Mouse (Mus musculus) erythroblast, embryonic 14.5 days (primary cell): Measurements from ENCODE around the gene Smurf1. TPM values are rescaled to one million over a fixed set of nuclear protein-coding genes. Genes with fewer than 3 reads are reported as not detected.

Experiments used
- H3K27me3 ChIP-seq: 2 replicates; pipeline ENCODE4 v1.6.1; 2012; ENCODE audit warnings: inconsistent platforms; ENCODE audit not compliant: control insufficient read depth
- H3K36me3 ChIP-seq: 2 replicates; pipeline ENCODE4 v1.6.1; 2012; ENCODE audit warnings: mild to moderate bottlenecking, inconsistent platforms; ENCODE audit not compliant: control insufficient read depth
- H3K4me1 ChIP-seq: 2 replicates; pipeline ENCODE4 v1.6.1; 2012; ENCODE audit warnings: inconsistent platforms; ENCODE audit not compliant: control insufficient read depth
- H3K4me3 ChIP-seq: replicated peaks from 2 replicates; pipeline ENCODE3; 2012; ENCODE audit warnings: moderate library complexity, mild to moderate bottlenecking, inconsistent platforms
- H3K9me3 ChIP-seq: 2 replicates; pipeline ENCODE4 v1.6.1; 2012; ENCODE audit warnings: low read length, inconsistent platforms, mixed read lengths; ENCODE audit not compliant: control insufficient read depth
- GATA1 ChIP-seq: IDR thresholded peaks from 2 replicates; pipeline ENCODE4 v1.6.1; 2012; ENCODE audit warnings: low read length, inconsistent platforms, mixed read lengths
- TAL1 ChIP-seq: IDR thresholded peaks from 3 replicates; pipeline ENCODE4 v1.6.1; 2012; ENCODE audit warnings: low read length, inconsistent platforms, mixed read lengths
- polyA plus RNA-seq: library from polyadenylated mRNA; stranded (reverse); fragments of >175 nt; gene quantifications from 2 replicates; pipeline ENCODE4 v1.2.3, GENCODE M21; 2012

The Smurf1 gene
- polyA plus RNA-seq, 1 experiment, result 0.01 TPM

GRCm38 (mm10) chr5:144913923-144914322 is 51.7 kb downstream of the Smurf1 start:
- TF ChIP-seq TAL1 (no peak), GATA1 (no peak)
- H3K9me3 ChIP-seq, result no peaks in the 10 kb centered on the region
- H3K36me3 ChIP-seq, result no peaks in the 10 kb centered on the region
- H3K27me3 ChIP-seq, result no peaks in the 10 kb centered on the region
- no peak overlapping the region for H3K4me3 ChIP-seq
- no peaks in the 10 kb centered on the region for H3K4me1 ChIP-seq

GRCm38 (mm10) chr5:144913361-144913760 is 52.3 kb downstream of the Smurf1 start:
- Histone ChIP-seq H3K36me3 (no peaks in the 10 kb centered on the region), H3K4me1 (no peaks in the 10 kb centered on the region), H3K27me3 (no peaks in the 10 kb centered on the region), H3K9me3 (no peaks in the 10 kb centered on the region), H3K4me3 (no peak overlapping the region)
- no peak for TF ChIP-seq TAL1
- no peak for TF ChIP-seq GATA1

GRCm38 (mm10) chr5:144912519-144913310 is 52.9 kb downstream of the Smurf1 start:
- Histone ChIP-seq H3K9me3 (no peaks in the 10 kb centered on the region), H3K27me3 (no peaks in the 10 kb centered on the region), H3K4me3 (no peak overlapping the region), H3K4me1 (no peaks in the 10 kb centered on the region), H3K36me3 (no peaks in the 10 kb centered on the region)
- no peak for TF ChIP-seq GATA1
- no peak for TF ChIP-seq TAL1

GRCm38 (mm10) chr5:144909521-144909920 is 56.1 kb downstream of the Smurf1 start:
- H3K27me3 ChIP-seq, result no peaks in the 10 kb centered on the region
- no peaks in the 10 kb centered on the region for H3K9me3 ChIP-seq
- no peak overlapping the region for H3K4me3 ChIP-seq
- H3K4me1 ChIP-seq, result no peaks in the 10 kb centered on the region
- TF ChIP-seq TAL1, result no peak
- TF ChIP-seq GATA1, result no peak
- no peaks in the 10 kb centered on the region for H3K36me3 ChIP-seq

- no peak for TF ChIP-seq GATA1
- TF ChIP-seq TAL1, result no peak
- no peaks in the 10 kb centered on the region for H3K36me3 ChIP-seq
- no peak overlapping the region for H3K4me3 ChIP-seq
- H3K27me3 ChIP-seq, result no peaks in the 10 kb centered on the region
- no peaks in the 10 kb centered on the region for H3K4me1 ChIP-seq
- no peaks in the 10 kb centered on the region for H3K9me3 ChIP-seq
Observed at GRCm38 (mm10) chr5:144907591-144907990, 58.1 kb downstream of the Smurf1 start.

- Histone ChIP-seq H3K27me3 (no peaks in the 10 kb centered on the region), H3K4me3 (no peak overlapping the region)
Observed at GRCm38 (mm10) chr5:144904356-144905134, 61.1 kb downstream of the Smurf1 start.

GRCm38 (mm10) chr5:144901791-144902190 is 63.9 kb downstream of the Smurf1 start:
- no peaks in the 10 kb centered on the region for H3K27me3 ChIP-seq
- TF ChIP-seq TAL1, result no peak
- TF ChIP-seq GATA1, result no peak
- H3K4me1 ChIP-seq, result no peaks in the 10 kb centered on the region
- H3K9me3 ChIP-seq, result no peaks in the 10 kb centered on the region
- H3K4me3 ChIP-seq, result no peak overlapping the region
- no peaks in the 10 kb centered on the region; the same call in 1 of the 2 replicates for H3K36me3 ChIP-seq

More at GRCm38 (mm10) chr5:144904356-144905134, 61.1 kb downstream of the Smurf1 start:
- no peaks in the 10 kb centered on the region; the same call in 1 of the 2 replicates for H3K36me3 ChIP-seq
- no peaks in the 10 kb centered on the region for H3K4me1 ChIP-seq
- H3K9me3 ChIP-seq, result no peaks in the 10 kb centered on the region
- no peak for TF ChIP-seq GATA1
- TF ChIP-seq TAL1, result no peak

GRCm38 (mm10) chr5:144901035-144901434 is 64.6 kb downstream of the Smurf1 start:
- Histone ChIP-seq H3K36me3 (no peaks in the 10 kb centered on the region; the same call in 1 of the 2 replicates), H3K4me1 (no peaks in the 10 kb centered on the region)

GRCm38 (mm10) chr5:144898448-144899052 is 67.1 kb downstream of the Smurf1 start:
- no peaks in the 10 kb centered on the region for H3K27me3 ChIP-seq
- H3K4me1 ChIP-seq, result no peaks in the 10 kb centered on the region
- no peak overlapping the region for H3K4me3 ChIP-seq
- no peaks in the 10 kb centered on the region; the same call in 1 of the 2 replicates for H3K36me3 ChIP-seq
- H3K9me3 ChIP-seq, result no peaks in the 10 kb centered on the region
- TF ChIP-seq TAL1 (no peak), GATA1 (no peak)

More at GRCm38 (mm10) chr5:144901035-144901434, 64.6 kb downstream of the Smurf1 start:
- H3K4me3 ChIP-seq, result no peak overlapping the region
- H3K27me3 ChIP-seq, result no peaks in the 10 kb centered on the region
- no peaks in the 10 kb centered on the region for H3K9me3 ChIP-seq
- TF ChIP-seq GATA1 (no peak), TAL1 (no peak)
